Mouse (Mus musculus) G1E-ER4 (cell line): ENCODE results near the gene 1520401A03Rik. TPM values are rescaled to one million over a fixed set of nuclear protein-coding genes. Genes with fewer than 3 reads are reported as not detected.

ENCODE experiments used
- GATA1 ChIP-seq: IDR thresholded peaks from one replicate; pipeline ENCODE4 v1.8.0; 2012; ENCODE audit warnings: low read length, inconsistent platforms
- polyA plus RNA-seq: library from polyadenylated mRNA; stranded (reverse); fragments of >175 nt; gene quantifications from 2 replicates; pipeline ENCODE4 v1.2.3, GENCODE M21; 2012

1520401A03Rik gene
- polyA plus RNA-seq, 1 experiment: not detected

DNA sequence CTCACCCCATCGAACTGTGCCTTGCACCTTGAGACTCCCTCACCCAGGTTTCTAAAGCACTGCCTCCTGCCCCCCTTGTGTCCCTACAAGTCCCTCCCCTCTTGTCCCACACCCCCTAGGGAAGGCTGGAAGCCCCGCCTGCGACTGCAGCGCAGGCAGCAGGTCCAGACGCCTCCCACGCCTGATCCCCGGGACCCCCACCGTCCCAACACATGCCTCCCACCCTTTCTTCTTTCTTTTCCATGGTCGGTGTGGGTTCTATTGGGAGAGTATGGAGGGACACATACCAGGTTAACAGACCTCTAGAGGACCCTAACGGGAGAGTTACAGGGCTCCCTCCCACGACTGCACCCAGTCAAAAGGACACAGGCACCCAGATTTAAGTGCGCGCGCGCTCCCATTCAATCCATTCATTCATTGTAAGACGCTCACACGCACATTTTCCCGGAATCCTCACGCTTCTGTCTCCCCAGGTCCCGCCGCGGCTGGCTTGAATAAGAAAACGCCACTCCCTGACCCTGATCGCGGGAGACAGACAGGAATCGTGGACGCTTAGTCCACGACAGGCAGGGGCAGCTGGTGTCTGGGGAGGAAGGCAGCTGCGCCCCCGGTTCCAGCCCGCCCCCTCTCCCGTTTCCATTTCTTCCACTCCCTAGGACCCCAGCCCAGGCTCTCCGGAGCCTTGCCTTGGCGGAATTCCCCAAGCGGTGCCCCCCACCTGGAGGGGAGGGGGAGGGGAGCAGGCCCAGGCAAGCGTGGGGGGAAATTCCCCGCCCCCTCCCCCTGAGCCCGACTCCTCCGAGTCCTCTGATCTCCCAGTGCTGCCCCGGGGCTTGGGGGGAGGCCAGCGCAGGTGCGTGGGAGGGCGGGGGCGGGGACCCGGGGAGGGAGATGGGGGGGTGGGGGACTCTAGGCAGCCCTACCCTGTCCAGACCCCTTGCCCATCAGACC is 23.0 kb upstream of the 1520401A03Rik start, which contains the start of gene Kremen2:
Gene Kremen2, minus strand, starts transcription at position 533 of the 951 bp plus-strand sequence.
- TF ChIP-seq GATA1: no peak

DNA sequence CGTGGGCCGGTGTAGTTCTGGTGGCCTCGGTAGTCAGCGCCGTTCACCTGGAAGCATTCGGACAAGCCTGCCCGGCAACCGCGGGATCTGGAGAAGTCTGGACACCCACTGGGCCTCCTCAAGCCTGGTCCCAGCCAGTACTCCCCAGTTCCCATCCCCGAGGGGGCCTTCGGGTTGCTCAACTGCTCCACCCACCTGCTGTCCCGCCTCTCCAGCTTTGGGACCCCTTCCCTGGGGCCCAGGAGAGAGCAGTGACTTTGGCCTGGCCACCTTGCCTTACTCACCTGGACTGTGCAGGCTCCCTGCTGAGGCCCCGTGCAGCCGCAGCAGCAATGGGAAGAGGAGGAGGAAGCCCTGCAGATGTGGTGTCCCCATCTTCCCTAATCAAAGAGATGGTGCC is 22.1 kb upstream of the 1520401A03Rik start:
- TF ChIP-seq GATA1: no peak

DNA sequence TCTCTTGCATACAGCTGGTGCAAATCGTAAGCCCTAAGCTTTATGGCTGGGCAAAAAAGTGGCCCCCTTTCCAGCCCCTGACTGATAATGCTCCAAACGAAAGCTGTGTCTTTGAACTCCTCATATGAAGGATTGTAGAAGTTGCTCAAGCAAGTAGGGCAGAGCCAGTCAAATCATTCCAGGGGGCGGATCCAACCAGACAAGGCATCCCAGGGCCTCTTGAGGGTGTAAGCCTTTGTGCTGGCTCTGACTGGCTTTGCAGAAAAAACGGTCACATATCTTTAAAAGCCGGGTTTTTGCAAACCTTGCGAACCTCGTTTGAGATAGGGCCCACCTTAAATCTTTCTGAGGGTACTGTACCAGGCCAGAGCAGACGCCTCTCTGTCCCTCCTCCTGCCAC is 21.5 kb upstream of the 1520401A03Rik start:
- no peak for TF ChIP-seq GATA1

DNA sequence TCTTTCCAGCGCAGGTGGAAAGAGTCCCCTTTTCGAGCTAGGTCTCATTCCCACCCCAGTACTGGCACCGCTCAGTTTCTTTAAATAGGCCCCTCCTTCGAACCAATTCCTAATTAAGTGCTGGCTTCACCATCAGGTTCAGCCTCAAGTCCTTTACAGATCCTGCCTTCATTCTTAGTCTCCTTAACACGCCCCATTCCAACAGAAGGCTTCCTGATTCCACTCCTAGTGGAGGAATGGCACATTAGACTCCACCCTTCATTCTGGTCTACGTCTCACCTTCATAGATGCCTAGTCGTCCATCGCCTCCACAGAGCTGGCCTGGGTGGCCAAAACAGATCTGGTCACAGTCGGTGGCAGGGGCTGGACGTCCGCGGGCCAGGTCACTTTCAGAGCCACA is 20.4 kb upstream of the 1520401A03Rik start:
- TF ChIP-seq GATA1: no peak

DNA sequence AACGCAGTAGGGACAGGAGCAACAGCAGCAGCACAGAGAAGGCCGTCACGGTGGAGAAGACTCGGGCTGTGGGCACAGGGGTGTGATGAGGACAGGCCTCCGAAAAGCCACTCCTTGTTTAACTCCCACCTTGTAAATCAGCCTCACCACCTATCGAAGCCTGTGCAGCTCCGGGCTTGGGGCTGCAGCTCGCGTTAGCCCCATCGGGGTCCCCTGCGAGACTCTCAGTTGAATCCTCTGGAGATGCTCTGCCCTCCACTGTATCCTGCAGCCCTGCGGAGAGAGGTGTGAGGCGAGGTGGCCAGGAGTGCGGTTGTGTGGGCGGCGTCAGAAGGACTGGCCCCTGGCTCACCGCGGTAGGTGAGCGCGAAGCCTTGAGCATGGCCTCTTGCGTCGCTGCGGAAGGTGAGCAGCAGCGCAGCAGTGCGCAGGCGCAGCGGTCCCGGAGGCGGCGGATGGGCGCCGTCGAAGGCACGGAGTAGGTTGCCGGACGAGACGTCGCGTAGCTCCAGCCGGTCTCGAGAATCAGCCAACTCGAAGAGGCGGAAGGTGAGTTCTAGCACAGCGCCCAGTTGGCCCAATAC is 19.7 kb upstream of the 1520401A03Rik start:
- TF ChIP-seq GATA1: no peak

DNA sequence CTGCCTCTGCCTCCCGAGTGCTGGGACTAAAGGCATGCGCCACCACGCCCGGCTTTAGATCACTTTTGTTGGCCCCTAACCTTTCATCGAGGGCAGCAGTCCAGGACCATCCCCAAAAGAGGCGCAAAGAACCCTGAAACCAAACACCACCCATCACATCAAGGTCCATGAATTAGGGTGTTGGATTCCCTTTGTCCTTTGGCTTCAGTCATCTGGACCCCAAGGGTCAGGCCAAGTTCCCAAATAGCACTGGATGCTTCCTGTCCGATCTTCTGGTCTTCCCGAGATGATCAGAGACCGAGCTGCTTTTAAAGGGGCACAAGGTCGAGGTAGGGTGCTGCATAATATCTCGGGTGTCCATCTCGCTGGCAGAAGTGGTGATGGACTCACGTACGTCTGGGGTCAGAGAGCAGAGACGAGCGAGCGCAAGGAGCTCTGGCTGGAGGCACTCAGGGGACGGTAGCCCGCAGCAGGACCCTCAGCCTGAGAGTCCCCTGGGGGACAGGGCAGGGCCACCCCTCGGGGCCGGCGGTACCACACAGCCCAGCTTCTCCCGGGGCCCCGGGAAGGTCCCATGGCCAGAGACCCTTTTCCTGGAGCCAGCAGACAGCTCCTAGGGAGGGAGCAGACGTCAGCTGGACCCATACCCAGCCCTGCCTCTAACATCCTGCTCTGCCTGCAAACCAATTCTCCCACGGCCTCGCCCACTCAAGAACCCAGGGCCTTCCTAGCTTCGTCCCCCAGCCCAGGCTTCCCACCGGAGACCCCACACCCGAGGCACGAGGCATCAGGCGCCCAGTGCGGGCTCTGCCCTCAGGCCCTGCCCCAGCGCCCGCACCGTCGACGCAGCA is 19.0 kb upstream of the 1520401A03Rik start:
- no peak for TF ChIP-seq GATA1

DNA sequence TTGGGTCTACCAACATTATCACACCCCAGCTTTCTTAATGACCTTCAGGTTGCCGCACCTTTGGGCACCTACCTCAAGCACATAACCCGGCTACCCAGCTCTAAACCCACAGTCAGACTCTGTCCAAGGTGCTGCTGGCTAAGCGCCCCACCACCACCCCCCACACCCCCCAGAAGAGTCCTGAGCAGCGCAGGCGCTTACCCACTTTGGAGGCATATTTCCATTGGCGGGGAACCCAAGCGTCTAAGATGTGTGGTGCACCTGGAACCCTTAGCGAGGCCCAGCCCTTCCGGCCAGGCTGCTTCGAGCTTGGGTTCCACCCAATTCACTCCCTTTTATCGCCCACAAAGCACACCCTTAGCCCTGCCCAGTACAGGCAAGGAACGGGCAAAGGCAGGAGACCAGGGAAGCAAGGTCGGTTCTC is 18.0 kb upstream of the 1520401A03Rik start, which contains the start of gene Paqr4:
Gene Paqr4, minus strand, starts transcription at position 270 of the 424 bp plus-strand sequence.
- TF ChIP-seq GATA1: no peak

DNA sequence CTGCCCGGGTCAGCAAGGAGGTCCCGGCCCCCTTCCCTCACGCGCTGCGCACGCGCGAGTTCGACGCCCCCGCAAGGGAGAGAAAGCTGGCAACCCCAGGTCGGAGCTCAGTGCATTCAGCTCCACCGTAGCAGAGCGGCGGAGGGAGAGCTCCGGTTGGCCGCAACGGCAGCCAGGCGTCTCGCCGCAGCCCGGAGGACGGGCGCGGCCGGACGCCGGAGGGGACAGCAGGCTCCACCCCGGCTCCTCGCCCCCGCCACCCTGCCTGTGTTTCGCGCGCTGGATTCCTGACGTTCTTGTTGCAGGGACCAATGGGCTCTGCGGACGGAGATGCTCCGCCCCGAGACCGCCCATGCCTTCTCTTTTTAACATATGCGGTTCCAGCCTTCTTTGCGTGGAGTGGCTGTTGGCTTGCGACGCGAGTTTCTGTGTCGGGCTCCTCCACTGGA is 17.6 kb upstream of the 1520401A03Rik start:
- TF ChIP-seq GATA1: no peak

DNA sequence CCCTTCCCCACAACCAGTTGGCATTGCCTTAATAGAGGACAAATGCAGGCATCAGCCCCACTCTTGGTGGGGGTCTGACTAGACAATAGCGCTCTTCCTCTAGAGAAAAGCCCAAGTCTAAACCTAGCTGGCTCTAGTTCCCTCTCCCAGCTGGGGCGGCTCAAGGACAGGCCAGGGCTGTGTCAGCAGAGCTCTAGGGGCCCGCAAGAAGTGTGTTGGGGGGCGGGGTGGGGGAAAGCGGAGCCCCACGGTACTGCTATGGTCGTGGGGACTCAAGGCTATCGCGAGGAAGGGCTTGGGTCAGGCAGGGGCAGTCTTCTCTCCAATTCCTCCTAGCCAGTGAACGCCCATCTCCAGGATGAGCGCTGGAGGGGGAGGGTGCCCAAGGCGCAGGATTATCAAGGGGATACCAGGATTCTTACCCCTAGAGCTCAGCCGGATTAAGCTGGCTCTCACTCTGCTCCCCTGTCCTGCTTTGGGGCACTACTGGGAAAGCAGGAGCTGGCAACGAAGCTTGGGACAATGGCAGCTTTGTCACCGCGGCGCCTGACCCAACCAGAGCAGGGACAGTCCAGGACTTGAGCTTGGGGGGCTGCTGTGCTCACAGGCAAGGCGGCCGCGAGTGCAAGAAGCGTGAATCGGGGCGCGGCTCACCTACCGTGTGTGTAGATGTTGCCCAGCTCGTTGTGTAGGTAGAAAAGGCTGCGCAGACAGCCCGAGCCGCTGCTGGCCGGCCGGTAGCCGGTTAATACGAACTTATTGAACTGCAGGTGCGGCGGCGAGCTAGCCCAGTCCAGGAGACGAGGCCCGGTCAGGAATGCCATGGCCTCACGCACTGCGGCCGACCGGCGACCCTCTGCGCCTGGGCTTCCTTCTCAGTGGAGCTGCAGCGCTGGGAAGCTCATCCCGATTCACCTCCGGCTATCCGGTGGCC is 16.9 kb upstream of the 1520401A03Rik start:
- no peak for TF ChIP-seq GATA1

DNA sequence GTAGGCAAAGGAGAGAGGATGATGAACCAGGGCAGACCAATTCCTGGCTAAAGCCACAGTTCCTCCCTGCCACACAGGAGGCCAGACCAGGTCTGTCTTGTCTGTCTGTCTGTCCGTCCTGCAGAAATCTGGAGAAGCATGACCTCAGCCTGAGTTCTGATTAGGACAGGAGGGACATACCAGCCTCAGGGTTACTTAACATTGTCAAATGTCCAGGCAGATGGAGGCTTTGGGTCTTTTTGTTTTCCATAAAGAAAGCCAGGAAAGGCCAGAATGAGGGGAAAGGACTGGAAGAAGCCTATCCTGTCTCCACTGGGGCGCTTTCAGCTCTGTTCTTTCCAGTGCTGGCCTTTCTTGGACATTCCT is 16.2 kb upstream of the 1520401A03Rik start:
- no peak for TF ChIP-seq GATA1

DNA sequence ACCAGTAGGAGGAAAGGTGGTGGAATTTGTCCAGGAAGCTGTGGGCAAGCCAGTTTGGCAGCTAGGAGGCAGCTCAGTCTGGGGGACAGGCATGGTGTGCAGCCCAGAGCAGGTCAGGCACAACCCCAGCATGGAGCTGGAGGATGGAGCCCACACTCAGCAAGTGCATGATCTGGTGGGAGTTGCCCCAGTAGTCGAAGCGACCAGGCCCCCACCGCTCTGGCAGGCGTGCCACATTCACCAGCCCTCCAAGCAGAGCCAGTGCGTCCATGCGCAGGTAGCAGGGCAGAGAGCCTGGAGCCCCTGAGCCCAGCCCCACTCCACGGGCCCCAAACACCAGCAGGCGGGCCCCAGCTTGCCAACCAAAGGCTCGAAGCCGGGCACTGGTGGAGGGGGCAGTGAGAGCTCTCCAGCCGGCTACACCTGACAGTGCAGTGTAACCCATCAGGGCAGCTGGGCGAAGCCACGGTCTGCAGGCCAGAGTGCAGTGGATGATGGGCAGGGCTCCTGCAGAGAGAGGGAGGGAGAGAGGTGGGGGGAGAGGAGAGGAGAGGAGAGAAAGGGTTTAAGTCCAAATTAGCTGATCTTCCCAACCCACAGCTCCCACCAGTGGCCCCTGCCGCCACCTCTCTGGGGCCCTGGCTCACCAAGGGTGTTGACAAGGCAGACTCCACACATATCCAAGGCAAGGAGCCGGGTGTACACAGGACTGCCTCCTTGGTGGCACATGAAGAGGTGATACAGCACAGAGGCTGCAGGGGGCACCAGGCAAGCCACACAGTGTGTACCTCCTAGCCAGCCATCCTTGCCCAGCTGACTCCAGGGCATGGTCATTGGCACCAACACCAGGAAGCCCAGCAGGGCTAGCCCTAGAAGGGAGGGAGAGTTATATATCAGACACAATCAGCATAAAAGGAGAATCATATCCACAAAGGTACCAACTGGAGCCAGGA is 15.2 kb upstream of the 1520401A03Rik start:
- no peak for TF ChIP-seq GATA1

DNA sequence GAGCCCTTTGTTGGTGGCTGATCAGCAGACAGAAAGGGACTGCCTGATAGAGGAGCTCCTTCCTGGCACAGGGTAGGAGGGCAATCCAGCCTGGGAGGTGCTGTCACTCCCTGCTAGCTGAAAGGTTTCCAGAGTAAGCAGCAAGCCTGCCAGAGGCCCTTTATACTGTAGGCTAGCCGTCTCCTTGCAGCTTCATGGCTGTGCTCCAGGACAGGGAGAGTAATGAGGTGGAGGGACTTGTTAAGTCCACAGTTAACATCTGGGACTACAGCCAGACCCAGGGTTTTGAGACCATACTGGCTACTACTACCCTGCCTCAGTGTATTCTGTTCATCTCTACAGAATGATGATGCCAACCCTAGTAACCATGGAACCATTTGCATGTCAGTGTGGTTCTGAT is 11.8 kb upstream of the 1520401A03Rik start:
- TF ChIP-seq GATA1: no peak

DNA sequence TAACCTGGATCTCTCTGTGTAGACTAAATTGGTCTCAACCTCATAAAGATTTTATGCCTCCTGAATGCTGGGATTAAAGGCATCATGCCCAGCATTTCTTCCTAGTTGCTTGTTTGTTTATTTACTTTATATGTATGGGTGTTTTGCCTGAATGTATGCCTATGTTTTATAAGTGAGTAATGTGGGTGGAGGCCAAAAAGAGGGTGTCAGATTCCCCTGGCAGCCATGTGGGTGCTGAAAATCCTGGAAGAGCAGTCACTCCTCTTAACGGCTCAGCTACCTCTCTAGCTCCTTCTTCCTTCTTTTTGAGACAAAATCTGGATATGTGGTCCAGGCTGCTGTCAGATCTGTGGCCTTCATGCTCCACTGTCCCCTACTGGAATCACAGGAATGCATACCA is 7.9 kb upstream of the 1520401A03Rik start:
- TF ChIP-seq GATA1: no peak
